Mouse (Mus musculus): ENCODE results near the gene Pih1d1.

DNA sequence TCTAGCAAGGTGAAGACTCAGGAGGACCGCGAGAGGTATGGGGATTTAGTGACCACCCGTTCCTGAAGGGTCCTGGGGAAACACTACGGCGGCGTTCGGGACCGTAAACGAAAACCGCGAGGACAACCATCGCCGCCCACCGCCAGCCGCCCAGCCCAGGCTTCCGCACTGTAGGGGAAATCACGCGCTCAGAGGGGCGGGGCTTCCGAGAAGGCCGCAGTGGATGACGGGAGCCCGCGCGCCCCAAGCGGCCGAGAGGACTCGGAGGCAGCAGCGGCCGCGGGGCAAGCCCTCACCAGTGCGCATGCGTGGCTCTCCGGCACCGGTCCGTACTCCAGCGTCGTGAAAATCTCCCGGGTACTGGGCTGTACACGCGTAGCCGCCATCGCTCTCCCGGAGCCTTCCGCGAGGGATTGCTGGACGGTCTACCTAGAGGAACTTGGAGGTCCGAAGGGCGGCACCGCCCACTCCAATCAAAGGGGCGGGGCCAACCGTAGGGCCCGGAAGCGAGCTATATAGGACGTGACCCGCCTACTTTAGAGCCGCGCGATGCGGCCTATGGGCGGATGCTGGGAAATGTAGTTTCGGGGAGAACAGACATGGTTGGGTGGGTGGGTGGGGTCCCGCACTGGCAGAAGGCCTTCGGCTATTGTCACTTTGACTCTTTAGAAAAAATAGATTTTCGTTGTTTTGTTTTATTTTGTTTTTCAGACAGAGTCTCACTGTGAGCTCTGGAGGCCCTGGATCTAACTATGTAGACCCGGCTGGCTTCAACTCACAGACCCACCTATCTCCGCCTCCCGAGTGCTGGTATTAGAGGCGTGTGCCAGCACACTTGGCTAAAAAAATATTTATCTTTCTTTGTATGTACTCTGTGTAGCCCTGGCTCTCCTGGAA, at the start of gene Pih1d1, which contains the start of gene Aldh16a1:
- TF ChIP-seq CTCF (IDR thresholded peaks at IDR 0.05; ENCODE audit: low read depth, low read length): no peak
- peak; percentile 63; the same call in 1 of the 2 replicates for TF ChIP-seq POLR2A (IDR thresholded peaks at IDR 0.05; ENCODE audit: borderline replicate concordance, low read depth, low read length)

Measured in bone marrow macrophage, adult 2 months (primary cell).